Mouse (Mus musculus) embryonic facial prominence, embryonic 11.5 days (tissue): Measurements from ENCODE around the gene Fgd6. TPM values are rescaled to one million over a fixed set of nuclear protein-coding genes. Genes with fewer than 3 reads are reported as not detected.
A peak's percentile ranks its signal among the peaks of the same experiment; 100 is the strongest.

ENCODE experiments used
- ATAC-seq: fragments of 200-750 bp; cut with Nextera tagmentation; replicated peaks from 2 replicates; pipeline ENCODE4 v1.8.0; 2017; ENCODE audit warnings: low read depth; ENCODE audit not compliant: insufficient number of reproducible peaks, low FRiP score, low TSS enrichment
- DNase-seq: peaks from one replicate; pipeline ENCODE4 v3.0.0-alpha.2; 2015; ENCODE audit warnings: low spot score
- H3K27ac ChIP-seq: fragments of 300-500 bp; sonication (generic); replicated peaks from 2 replicates; pipeline ENCODE4 v1.5.1; 2014; ENCODE audit warnings: mild to moderate bottlenecking, low read depth, low read length, control low read depth
- H3K27me3 ChIP-seq: fragments of 300-500 bp; sonication (generic); 2 replicates; pipeline ENCODE4 v1.6.1; 2014; ENCODE audit warnings: mild to moderate bottlenecking, low read length, moderate library complexity, mixed read lengths; ENCODE audit not compliant: control insufficient read depth, insufficient read depth
- H3K36me3 ChIP-seq: fragments of 300-500 bp; sonication (generic); replicated peaks from 2 replicates; pipeline ENCODE4 v1.6.1; 2014; ENCODE audit warnings: low read depth, mild to moderate bottlenecking, low read length, moderate library complexity, mixed read lengths; ENCODE audit not compliant: control insufficient read depth, insufficient read depth
- H3K4me1 ChIP-seq: fragments of 300-500 bp; sonication (generic); 2 replicates; pipeline ENCODE4 v1.6.1; 2014; ENCODE audit warnings: low read length, mixed read lengths; ENCODE audit not compliant: control insufficient read depth, insufficient read depth
- H3K4me2 ChIP-seq: fragments of 300-500 bp; sonication (generic); 2 replicates; pipeline ENCODE4 v1.6.1; 2014; ENCODE audit warnings: low read depth, mild to moderate bottlenecking, control low read depth, low read length, moderate library complexity
- H3K4me3 ChIP-seq: fragments of 300-500 bp; sonication (generic); 2 replicates; pipeline ENCODE4 v1.5.1; 2014; ENCODE audit warnings: low read depth, low read length, control low read depth
- H3K9ac ChIP-seq: fragments of 300-500 bp; sonication (generic); replicated peaks from 2 replicates; pipeline ENCODE4 v1.6.1; 2014; ENCODE audit warnings: mild to moderate bottlenecking, control low read depth, low read length
- H3K9me3 ChIP-seq: fragments of 300-500 bp; sonication (generic); replicated peaks from 2 replicates; pipeline ENCODE4 v1.6.1; 2016; ENCODE audit warnings: mild to moderate bottlenecking, low read length, inconsistent platforms, mixed read lengths; ENCODE audit not compliant: control insufficient read depth
- WGBS: fragments of 180-500 bp; shearing (Covaris S2); extraction: QIAGEN DNeasy Blood & Tissue Kit; methylation state at CpG from one replicate; pipeline ENCODE4 v1.1.7; 2014; 5-methylcytosine and 5-hydroxymethylcytosine counted together
- polyA plus RNA-seq: library from polyadenylated mRNA; unstranded; fragments of >200 nt; fragmentation: Nextera tagmentation; extraction: Ambion mirVana; gene quantifications from 2 replicates; pipeline ENCODE4 v1.2.1, GENCODE M21; 2014

The Fgd6 gene
- polyA plus RNA-seq, 1 experiment from 2014 or later = 4.4 TPM

GRCm38 (mm10) chr10:94147756-94148531 is 112.1 kb downstream of the Fgd6 start, which contains the start of gene Nr2c1:
Gene Nr2c1, plus strand, starts transcription at chr10:94148023.
- DNase-seq (peak; percentile 88), ATAC-seq (peak; percentile 90)
- Histone ChIP-seq H3K36me3 (no peaks in the 10 kb centered on the region), H3K27ac (peak within 1 kb of the TSS; percentile 70), H3K4me1 (peaks cover 6% of the 10 kb centered on the region), H3K4me2 (peak within 1 kb of the TSS; percentile 69), H3K9ac (peak within 1 kb of the TSS; percentile 94), H3K4me3 (peak within 1 kb of the TSS; percentile 90), H3K27me3 (no peaks in the 10 kb centered on the region), H3K9me3 (no peaks in the 10 kb centered on the region)
- WGBS = under 1% methylated on average over 64 of the region's 64 CpGs

- H3K9ac ChIP-seq = no peak overlapping the region
- no peak overlapping the region for H3K27ac ChIP-seq
- no peaks in the 10 kb centered on the region for H3K9me3 ChIP-seq
- peak; percentile 17 for DNase-seq
- no peak overlapping the region for H3K4me3 ChIP-seq
- H3K36me3 ChIP-seq = no peaks in the 10 kb centered on the region
- 61% methylated on average over 4 of the region's 4 CpGs for WGBS
- no peak for ATAC-seq
- peaks cover 6% of the 10 kb centered on the region for H3K4me1 ChIP-seq
- H3K27me3 ChIP-seq = no peaks in the 10 kb centered on the region
- no peak overlapping the region for H3K4me2 ChIP-seq
Observed at GRCm38 (mm10) chr10:94151488-94151887, 115.7 kb downstream of the Fgd6 start.

GRCm38 (mm10) chr10:94153841-94154240 is 118.0 kb downstream of the Fgd6 start:
- H3K9ac ChIP-seq = no peak overlapping the region
- H3K36me3 ChIP-seq = no peaks in the 10 kb centered on the region; the same call in 1 of the 2 replicates
- H3K27me3 ChIP-seq = no peaks in the 10 kb centered on the region
- no peak overlapping the region for H3K4me3 ChIP-seq
- H3K27ac ChIP-seq = no peak overlapping the region
- DNase-seq = no peak
- no peak for ATAC-seq
- no peaks in the 10 kb centered on the region for H3K9me3 ChIP-seq
- no peak overlapping the region for H3K4me2 ChIP-seq
- H3K4me1 ChIP-seq = peaks cover 6% of the 10 kb centered on the region

GRCm38 (mm10) chr10:94158962-94159361 is 123.2 kb downstream of the Fgd6 start:
- Histone ChIP-seq H3K4me1 (no peaks in the 10 kb centered on the region), H3K27ac (no peak overlapping the region), H3K4me2 (no peak overlapping the region), H3K36me3 (no peaks in the 10 kb centered on the region; the same call in 1 of the 2 replicates), H3K9ac (no peak overlapping the region), H3K27me3 (no peaks in the 10 kb centered on the region), H3K4me3 (no peak overlapping the region), H3K9me3 (no peaks in the 10 kb centered on the region)
- DNase-seq (no peak), ATAC-seq (no peak)
- WGBS = 82% methylated on average over 6 of the region's 6 CpGs

GRCm38 (mm10) chr10:94159406-94159805 is 123.6 kb downstream of the Fgd6 start:
- no peak for ATAC-seq
- no peaks in the 10 kb centered on the region for H3K27me3 ChIP-seq
- H3K36me3 ChIP-seq = no peaks in the 10 kb centered on the region; the same call in 1 of the 2 replicates
- no peak overlapping the region for H3K4me2 ChIP-seq
- WGBS = 81% methylated on average over 4 of the region's 4 CpGs
- no peak overlapping the region for H3K27ac ChIP-seq
- no peaks in the 10 kb centered on the region for H3K9me3 ChIP-seq
- H3K9ac ChIP-seq = no peak overlapping the region
- no peak overlapping the region for H3K4me3 ChIP-seq
- DNase-seq = no peak
- H3K4me1 ChIP-seq = no peaks in the 10 kb centered on the region

GRCm38 (mm10) chr10:94161051-94161765 is 125.4 kb downstream of the Fgd6 start:
- H3K27ac ChIP-seq = no peak overlapping the region
- DNase-seq (no peak), ATAC-seq (no peak)
- no peaks in the 10 kb centered on the region; the same call in 1 of the 2 replicates for H3K36me3 ChIP-seq
- no peak overlapping the region for H3K9ac ChIP-seq
- no peaks in the 10 kb centered on the region for H3K9me3 ChIP-seq
- H3K4me1 ChIP-seq = no peaks in the 10 kb centered on the region
- H3K4me3 ChIP-seq = no peak overlapping the region
- no peaks in the 10 kb centered on the region for H3K27me3 ChIP-seq
- 92% methylated on average over 5 of the region's 5 CpGs for WGBS
- no peak overlapping the region for H3K4me2 ChIP-seq

GRCm38 (mm10) chr10:94162031-94162430 is 126.2 kb downstream of the Fgd6 start:
- Histone ChIP-seq H3K4me1 (no peaks in the 10 kb centered on the region), H3K4me3 (no peak overlapping the region), H3K27me3 (no peaks in the 10 kb centered on the region), H3K4me2 (no peak overlapping the region), H3K9me3 (no peaks in the 10 kb centered on the region), H3K9ac (no peak overlapping the region), H3K27ac (no peak overlapping the region), H3K36me3 (no peaks in the 10 kb centered on the region; the same call in 1 of the 2 replicates)
- DNase-seq (no peak), ATAC-seq (no peak)
- WGBS = 91% methylated on average over 7 of the region's 7 CpGs
